Mouse (Mus musculus) ES-Bruce4 (cell line): ENCODE measurements around the gene Cnot6.

Source experiments
- CTCF ChIP-seq: IDR thresholded peaks from one replicate; pipeline ENCODE4 v1.8.1; 2011; ENCODE audit warnings: low read depth, low read length
- EP300 ChIP-seq: IDR thresholded peaks from 2 replicates; pipeline ENCODE4 v1.6.1; 2011; ENCODE audit warnings: low read depth, low read length; ENCODE audit not compliant: insufficient read depth

GRCm38 (mm10) chr11:49697779-49698178 lies 14.7 kb downstream of the Cnot6 start:
- TF ChIP-seq CTCF = no peak
- TF ChIP-seq EP300 = no peak
